Mouse (Mus musculus): ENCODE measurements at regions not wholly inside any gene's neighbourhood (a gene's known extent, or its start where the extent isn't known, plus 50 kb on each side); places are given as distances from the start of the nearest gene placed in this dataset.
A peak's percentile ranks its signal among the peaks of the same experiment; 100 is the strongest.

DNA sequence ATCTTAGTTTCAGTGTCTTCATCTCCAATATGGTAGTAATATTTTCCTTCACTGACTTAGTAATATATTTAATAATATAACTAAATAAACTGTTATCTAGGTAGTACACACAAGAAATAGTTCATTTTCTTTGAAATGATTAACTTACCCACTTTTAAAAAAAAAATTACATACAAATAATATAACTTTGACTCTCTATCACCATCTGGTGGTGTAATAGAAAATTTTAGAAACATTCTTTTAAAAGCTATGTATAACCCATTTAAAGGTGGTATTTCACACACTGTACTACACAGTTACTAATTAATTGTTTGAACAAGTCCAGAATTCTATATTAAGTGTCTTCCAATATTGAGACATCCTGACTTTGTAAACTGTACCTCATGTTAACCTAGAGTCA is 53.9 kb upstream of the Olfr266 start:
- no peak for DNase-seq
- intact Hi-C loops (cut with DNase I): loop anchor here (5.0 kb wide), 1 partner anchor 863 kb away; no protein-coding TSS in a partner anchor

DNA sequence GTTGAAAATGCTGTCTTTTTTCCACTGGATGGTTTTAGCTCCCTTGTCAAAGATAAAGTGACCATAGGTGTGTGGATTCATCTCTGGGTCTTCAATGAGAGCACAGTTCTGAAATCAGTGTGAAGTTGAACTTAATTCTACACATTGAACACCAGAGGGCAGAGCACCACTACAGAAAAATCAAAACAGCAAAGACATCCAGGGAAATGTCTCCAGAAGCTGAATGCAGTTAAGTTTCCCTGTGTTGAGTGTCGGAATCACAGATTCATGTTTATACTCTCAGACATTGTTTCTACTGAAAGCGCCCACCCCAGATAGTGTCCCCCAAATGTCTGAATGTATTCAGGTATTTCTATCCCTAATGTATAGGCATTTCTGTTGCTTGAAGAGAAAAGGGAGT is 77.1 kb upstream of the Olfr266 start:
- intact Hi-C loops (cut with DNase I): loop anchor here (5.0 to 10.0 kb wide), 3 partner anchors 179 to 562 kb away; partner anchors contain the start of gene Lamtor5
- peak; percentile 10 for DNase-seq

DNA sequence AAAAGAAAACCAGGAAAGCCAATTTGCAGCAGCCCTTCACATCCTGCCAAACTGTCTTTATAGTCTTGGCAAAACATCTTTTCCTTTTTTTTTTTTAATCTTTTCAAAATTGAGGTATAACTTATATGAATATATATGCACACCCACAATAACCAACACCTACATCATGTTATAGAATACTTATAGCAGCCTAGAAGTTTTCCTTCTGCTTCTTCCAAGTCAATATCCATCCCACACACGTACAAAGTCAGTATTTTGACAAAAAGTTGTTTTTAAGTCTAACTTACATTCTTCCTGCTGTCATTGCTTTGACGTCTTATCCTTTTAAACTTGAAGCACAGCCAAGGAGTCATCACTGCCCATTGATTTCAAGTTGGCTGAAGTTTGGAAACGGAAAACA is 80.6 kb upstream of the Olfr266 start:
- DNase-seq: no peak
- intact Hi-C loops (cut with DNase I): loop anchor here (10.0 kb wide), 2 partner anchors 368 to 558 kb away; partner anchors contain the start of gene Lamtor5

DNA sequence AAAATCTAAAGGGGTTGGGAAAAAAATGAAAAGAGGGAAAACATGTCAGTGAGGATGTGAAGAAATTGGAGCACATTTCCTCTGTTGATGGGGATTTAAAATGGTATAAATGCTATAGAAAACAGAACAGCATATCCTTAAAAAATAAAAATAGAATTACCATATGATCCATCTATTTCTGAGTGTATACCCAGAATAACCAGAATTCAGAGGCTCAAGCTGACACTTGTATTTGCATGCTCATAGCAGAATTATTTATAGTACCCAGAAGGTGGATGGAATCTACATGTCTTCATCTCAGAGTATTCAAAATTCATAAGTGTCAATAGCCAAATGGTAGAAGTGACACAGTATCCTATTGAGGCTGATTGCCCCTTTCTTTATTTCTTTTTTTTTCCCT is 99.9 kb upstream of the Kcna3 start:
- intact Hi-C loops (cut with DNase I): loop anchor here (2.0 kb wide), 1 partner anchor 147 kb away; no protein-coding TSS in a partner anchor
- no peak for DNase-seq

DNA sequence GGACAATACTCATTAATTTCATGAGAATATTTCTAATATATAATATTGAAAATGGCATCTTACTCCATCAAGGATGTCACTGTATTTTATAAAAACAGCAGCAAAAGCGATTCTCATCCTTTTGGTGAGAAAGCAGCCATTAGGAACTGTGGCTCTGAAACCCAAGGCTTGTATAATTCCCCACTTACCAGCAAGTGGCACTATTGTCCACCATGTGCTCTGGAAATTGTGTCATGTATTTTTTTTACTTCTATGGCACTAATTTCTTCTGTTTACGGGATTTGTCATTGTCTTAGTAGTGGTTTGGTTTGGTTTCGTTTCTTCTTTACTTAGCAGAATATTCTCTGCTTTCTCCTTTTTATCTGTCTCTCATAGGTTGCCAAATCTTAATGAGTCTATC is 95.9 kb upstream of the Kcna3 start:
- intact Hi-C loops (cut with DNase I): loop anchor here (10.0 kb wide), 1 partner anchor 245 kb away; the partner anchor contains the start of gene Kcna10
- DNase-seq: no peak

DNA sequence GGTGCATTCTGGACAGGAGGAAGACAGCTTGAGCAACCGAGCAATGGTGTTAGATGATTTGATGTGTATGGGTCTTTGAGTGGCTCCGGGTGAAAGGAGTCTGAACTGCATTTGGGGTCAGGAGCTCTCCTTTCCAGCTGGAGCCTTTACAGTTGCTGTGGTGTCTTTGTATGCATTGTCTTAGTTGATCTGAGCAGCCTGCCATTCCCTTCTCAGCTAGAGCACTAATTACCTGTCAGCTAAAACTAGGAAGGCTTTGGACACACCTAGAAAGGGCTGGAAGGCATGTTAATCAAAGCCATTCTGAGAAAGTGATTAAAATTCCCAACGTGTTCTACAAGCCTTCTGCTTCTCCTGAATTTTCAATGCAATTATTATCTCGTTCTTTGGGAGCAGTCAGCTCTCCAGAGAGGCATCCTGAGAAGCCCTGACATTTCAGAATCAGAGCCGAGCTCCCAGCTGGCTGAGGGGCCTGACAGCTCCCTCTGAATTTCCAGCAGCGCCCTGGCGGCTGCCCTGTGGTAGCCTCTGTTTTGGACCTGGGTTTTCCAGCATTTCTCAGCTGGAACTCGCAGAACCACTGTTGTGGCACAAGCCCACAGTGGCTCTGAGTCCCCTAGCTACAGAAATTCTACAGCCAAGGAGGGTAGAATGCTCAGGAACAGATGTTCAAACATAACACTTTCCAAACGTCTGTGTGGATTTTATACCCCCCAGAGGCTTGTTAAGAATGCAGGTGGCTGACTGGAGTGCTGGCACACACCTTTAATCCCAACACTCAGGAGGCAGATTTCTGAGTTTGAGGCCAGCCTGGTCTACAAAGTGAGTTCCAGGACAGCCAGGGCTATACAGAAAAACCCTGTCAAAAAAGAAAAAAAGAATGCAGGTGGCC is 80.2 kb upstream of the Kcna3 start:
- intact Hi-C loops (cut with DNase I): loop anchor here (10.0 kb wide), 1 partner anchor 79 kb away; the partner anchor contains the start of gene Kcna3
- no peak for DNase-seq

DNA sequence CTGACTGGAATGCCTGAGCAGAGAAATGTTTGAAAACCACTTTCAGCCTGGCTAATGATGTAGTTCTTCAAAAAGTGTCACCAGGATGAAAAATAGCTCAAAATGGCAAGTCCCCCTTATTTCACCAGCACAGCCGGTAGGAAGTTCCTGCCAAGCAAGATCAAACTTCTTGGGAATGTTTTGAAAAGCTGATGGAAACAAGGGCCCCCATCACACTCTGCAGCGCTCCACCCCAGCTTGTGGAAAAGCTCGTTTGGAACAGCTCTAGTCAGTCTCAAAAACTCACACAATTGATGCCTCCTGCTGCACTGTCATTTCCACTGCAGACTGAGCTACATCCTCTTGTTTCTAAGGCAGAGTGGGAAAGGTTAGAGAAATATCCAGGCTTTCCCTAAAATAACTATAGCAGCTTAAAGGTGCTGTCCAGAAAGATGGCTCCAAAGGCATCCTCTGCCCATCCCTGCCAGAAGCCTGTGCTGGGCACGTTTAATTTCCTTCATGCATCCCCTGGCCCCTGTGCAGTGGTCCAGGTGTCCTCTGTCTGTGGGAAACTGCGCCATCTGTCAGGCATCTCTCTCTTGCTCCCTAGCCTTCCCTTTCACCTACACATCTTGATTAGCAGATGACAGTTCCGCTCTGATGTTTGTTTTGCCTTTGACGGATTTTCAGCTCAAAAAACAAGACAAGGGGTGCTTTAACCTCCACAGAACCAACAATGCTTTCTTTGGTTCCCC is 78.6 kb upstream of the Kcna3 start:
- intact Hi-C loops (cut with DNase I): loop anchor here (10.0 kb wide), 1 partner anchor 77 kb away; the partner anchor contains the start of gene Kcna3
- DNase-seq: peak; percentile 30

DNA sequence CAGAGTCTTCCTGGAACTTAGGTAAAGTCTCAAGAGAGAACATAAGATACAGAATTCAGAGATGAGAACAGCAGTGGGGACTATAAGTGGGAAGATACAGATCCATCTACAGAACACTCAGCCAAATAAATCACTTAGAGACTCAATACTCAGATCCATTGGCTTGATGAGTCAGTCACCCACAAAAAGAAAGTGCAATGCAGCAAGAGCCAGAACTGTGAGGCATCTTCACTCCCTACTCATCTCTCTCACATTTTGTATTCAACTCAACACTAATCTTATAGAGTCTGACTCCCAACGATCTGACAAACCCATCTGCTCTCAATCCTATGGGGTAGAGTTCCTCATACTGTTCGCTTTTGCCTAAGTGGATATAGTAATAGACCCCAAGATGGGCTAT is 77.8 kb upstream of the Kcna3 start:
- intact Hi-C loops (cut with DNase I): loop anchor here (10.0 kb wide), 1 partner anchor 77 kb away; the partner anchor contains the start of gene Kcna3
- no peak for DNase-seq

DNA sequence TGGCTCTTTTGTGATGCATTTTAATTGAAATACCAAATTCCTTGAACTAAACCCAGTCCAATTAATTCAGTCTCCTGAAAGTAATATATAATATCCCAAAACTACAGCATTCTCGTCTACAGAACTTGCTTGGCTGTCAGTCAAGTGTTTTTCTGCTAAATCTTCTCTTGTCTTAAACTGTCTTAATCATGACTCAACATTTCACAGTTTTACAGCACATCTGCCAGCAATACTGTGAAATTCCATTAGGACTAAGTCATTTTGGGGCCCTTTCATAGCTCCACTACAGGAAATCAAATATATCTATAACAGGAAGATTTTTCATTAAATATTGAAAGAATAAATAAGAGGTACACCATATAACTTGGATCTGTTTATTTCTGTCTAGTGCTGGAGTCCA is 75.4 kb upstream of the Kcna3 start:
- intact Hi-C loops (cut with DNase I): no loop called here
- no peak for DNase-seq

DNA sequence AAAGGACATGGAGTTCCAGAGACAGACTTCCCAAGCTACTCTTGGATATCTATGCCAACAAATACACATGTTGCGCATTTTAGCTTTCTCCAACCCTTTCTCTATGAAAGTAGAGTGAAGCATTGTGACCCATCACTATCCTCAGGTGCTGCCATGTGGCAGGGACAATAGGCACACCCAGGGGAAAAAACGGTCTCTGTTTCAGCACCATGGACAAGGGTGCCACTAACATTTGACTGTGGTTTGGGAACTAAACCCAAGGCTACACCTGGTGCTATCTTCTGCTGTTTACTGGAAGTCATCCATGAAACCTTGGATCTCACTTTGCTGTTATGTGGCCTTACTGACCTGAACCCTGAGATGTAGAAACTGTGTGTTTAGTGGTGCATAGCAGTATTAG is 73.5 kb upstream of the Kcna3 start:
- intact Hi-C loops (cut with DNase I): no loop called here
- DNase-seq: no peak

DNA sequence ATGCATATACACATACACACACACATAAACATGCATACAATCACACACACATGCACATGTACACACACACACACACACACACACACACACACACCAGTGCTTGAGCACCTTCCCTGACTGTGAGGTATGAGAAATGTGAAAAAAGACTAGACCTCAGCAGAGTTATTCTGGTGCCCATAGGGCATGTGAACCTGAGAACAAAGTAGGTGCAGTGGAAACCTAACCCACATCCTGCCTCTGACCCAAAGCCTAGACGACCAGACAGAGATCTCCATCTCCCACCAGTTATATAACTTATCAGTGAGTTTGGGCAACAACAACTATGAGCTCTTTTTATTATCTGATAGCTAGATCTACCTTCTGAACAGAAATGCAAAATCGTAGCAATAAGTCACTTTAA is 69.8 kb upstream of the Kcna3 start:
- no peak for DNase-seq
- intact Hi-C loops (cut with DNase I): no loop called here

DNA sequence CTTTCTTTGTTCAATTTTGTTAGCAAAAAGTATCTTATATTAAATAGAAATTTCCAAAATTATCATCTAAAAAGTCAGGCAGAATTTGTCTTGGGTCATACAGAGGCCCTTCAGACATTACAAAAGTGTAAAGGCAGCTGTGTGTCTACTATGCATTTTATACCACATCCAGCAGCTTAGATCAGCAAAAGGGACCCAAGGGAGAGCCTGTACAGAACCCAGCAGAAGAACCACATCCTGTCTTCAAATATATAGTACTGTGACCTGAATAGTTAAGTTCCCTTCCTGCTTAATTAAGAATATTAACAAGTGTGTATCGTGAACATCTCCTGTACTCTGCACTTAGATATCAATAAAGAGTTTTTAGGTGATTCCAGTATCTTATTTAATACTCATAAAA is 68.5 kb upstream of the Kcna3 start:
- intact Hi-C loops (cut with DNase I): no loop called here
- no peak for DNase-seq

DNA sequence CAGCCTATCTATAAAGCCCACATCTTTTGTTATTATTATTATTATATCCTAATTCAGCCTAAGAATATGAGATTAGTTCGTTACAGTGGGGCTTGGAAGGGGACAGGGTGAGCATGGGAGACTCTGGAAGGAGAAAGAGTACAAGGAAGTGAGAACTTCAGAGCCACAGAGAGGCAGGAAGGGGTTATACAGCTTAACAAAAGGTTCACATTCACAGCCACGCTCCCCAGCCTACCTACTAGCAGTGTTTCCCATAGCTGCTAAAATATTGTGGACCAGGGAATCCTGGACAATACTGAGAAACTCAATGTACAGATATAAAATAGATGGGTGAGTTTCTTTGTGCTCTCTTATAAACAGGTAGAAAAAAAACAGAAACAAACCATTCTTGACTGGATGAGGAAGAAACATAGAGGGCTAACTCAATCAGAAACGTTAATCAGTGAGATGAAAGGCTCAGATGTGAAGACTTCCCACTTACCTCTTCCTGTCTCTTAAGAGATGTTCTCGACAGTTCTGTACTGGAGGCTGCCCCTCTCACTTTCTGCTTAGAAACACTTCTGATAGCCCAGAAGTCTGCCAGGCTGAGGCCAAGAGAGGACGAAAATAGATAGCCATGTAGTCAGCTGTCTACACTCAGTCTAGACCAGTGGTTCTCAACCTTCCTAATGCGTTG is 61.7 kb upstream of the Kcna3 start:
- intact Hi-C loops (cut with DNase I): no loop called here
- no peak for DNase-seq

DNA sequence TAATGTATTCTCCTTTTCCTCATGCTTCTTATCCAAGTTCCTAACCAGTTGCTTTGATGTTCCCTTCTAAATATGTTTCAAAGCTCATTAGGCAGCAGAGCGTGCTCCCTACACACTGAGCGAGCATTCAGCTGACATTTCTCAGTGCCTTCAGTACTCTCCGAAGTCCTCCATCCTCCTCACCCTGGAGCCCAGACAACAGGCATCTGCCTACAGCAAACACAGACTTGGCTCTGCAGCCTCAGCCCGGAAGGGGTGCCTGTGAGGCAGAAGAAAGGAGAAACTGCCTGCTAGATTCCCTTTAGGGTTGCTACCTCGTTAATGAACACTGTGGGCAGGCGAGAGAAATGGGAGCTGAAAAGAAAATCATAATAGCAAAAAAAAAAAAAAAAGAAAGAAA is 57.2 kb upstream of the Kcna3 start:
- intact Hi-C loops (cut with DNase I): no loop called here
- no peak for DNase-seq

DNA sequence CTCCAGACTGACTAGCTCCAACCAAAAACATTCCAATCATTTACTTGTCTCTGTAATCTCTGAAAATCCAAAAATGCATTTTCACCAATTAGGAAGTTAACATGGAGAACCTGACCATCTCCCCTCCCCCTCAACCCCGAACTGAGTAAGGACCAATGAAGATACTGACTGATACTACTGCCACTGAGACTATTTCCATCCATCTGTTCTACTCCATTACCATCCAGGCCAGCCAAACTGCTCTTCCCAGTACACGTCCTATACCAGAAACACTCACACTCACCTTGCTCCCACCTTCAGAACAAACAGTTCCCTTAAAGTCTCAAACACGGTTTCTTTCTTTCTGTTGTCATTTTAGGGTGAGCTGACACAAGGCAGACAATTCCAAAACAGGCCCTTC is 55.1 kb upstream of the Kcna3 start:
- intact Hi-C loops (cut with DNase I): no loop called here
- DNase-seq: no peak

DNA sequence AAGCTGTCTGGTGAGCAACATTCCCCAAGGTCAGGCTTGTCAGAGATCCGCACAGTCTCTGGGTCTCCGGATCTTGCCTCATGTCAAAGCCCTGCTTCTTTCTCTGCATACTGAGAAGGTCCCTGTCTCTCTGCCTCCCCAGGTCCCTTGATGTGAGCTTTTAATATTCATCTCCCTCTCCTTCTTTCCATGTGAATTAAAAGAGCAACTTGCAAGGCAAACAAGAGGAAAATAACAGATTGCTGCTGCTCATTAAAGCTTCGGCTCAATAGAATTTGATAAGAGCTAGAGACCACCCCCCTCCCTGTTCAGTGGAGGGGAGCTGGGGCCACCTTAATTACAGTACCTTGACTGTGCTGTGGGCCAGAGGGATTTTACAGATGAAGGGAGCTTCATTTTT is 54.6 kb upstream of the Kcna3 start:
- intact Hi-C loops (cut with DNase I): no loop called here
- no peak for DNase-seq

DNA sequence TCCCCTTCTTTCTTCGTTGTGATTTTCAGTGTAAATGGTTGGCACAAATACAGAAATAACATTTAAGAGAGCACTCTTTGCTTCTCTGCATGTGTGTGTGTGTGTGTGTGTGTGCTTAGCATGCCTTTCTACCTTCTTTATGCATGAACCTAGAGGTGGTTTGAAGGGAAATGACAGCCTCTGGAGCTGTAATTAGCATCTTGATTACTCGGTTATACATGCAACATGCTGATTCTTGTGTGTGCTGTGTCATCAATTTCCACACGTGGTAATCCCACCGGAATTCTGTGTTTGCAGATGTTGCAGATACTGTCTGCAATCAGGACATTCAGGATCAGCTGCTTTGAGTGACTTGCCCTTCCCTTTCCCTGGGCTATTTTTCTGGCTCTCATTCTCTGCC is 51.7 kb upstream of the Kcna3 start:
- intact Hi-C loops (cut with DNase I): no loop called here
- no peak for DNase-seq

Measured in left cerebral cortex, postnatal 4 days (tissue).